Mouse (Mus musculus) ovary, adult 10 weeks (tissue): ENCODE results near the gene Grwd1. TPM values are rescaled to one million over a fixed set of nuclear protein-coding genes. Genes with fewer than 3 reads are reported as not detected.

Experiments
- polyA plus RNA-seq: library from polyadenylated mRNA; stranded (reverse); fragments of 350-450 nt; fragmentation: Illumina TruSeq; extraction: RNeasy Lipid Tissue Mini Kit (QIAGEN cat#74804); gene quantifications from one replicate; pipeline ENCODE4 v1.2.3, GENCODE M21; 2014

Grwd1 gene
- 0.86 TPM for polyA plus RNA-seq

DNA sequence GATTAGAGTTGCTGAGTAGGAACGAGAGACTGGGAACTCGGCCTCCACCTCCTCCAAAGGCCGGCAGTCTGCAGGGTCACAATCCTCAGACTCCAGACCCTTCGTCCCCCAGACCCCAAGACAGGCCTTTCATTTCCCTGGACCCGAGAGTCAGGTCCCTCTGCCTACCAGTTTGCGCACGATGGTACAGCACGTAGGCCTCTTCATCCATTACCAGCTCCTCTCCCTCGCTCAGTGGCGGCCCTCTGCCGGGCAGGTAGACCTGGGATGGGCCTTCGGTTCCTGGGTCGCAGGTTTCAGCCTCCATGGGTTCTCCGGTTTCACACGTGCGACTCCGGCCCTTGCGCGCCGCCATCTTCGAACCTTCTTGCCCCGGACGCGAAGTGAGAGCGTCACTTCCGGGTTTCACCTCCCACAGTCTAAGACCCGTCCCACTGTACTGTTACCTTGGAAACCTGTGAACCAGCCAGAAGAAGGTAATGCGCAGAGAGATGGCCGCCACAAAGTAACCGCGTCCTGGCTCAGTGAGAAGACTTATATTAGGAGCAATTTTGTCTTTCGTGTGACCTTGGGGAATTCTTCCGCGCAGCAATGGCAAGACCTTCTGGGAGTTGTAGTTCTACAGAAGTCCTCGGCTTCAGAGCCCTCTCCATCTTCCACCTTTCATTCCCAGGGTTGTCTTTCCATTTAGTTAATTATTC is at the start of gene Grwd1:
TSS of gene Grwd1 (minus strand) at position 518 of the 701 bp plus-strand sequence.

DNA sequence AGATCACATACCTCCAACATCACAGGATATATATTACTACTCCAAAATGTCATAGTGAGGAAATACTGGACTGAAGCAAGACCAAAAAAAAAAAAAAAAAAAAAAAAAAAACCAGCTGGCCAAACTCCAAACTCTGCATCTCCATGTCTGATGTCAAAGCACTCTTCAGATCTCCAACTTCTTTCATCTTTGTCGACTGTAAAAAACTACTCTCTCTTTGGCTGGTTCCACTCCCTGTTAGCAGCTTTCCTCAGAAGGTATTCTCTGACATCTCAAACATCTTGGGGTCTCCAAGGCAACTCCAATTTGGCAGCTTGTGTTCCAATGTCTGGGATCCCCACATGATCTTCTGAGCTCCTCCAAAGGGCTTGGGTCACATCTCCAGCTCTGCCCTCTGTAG is 47.5 kb upstream of the Grwd1 start, which contains the start of gene Grin2d:
TSS of gene Grin2d (minus strand) at position 101 of the 400 bp plus-strand sequence.

GRCm38 (mm10) chr7:45872624-45873023 is 41.9 kb upstream of the Grwd1 start, which contains the start of gene Kdelr1:
TSS of gene Kdelr1 (plus strand) at chr7:45872772.

GRCm38 (mm10) chr7:45824598-45824997 is 6.1 kb downstream of the Grwd1 start, which contains the start of gene Kcnj14:
TSS of gene Kcnj14 (minus strand) at chr7:45824782.

GRCm38 (mm10) chr7:45813787-45814779 is 16.7 kb downstream of the Grwd1 start, which contains the start of gene Cyth2:
TSS of gene Cyth2 (minus strand) at chr7:45814581.

DNA sequence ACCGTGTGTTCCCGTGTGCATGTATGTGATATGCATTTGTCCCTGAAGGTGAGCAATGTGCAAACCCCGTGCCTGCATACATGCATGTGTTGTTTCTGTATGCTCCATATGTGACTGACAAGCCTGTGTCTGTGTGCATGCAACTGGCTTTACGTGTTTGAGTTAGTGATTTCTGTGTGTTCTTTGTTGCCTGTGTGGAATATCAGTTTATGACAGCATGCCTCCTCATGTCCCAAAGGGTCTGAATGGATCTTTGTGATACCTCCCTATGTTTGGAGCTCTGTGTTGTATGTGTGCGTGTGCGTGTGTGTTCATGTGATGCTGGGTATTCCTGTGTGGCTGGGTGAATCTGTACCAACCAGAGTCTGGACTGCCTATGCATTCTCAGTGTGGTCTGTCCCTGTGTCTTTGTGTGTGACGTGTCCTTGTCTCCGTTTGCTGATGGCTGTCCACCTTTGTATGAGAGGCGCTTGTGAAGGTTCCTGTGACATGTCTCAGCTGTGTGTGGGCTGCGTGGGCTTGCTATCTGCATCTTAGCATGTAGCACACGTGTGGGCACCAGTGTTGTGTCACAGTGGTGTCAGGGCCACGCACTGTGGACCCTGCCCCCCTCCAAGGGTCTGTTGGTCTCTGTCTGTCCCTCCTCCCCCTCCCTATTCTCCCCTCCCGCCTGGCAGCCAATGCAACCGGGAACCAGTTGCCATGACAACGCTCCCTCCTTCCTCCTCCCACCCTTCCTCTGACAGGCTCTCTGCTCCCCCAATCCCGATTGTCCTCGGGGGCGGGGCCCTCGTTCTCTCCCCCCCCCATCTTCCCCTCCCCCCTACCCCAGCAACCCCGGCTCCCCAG is 46.0 kb downstream of the Grwd1 start, which contains the start of gene Sult2b1:
TSS of gene Sult2b1 (minus strand) at position 146 of the 849 bp plus-strand sequence.

GRCm38 (mm10) chr7:45783511-45784091 is 47.1 kb downstream of the Grwd1 start, which contains the start of gene Lmtk3:
TSS of gene Lmtk3 (plus strand) at chr7:45783738.

Other genes with a start within 250 kb of the Grwd1 start
- not detected for gene Fgf21, start 215.5 kb downstream of the Grwd1 start, polyA plus RNA-seq
- gene Fut1, start 213.7 kb downstream of the Grwd1 start, polyA plus RNA-seq, result not detected
- gene Izumo1, start 209.1 kb downstream of the Grwd1 start, polyA plus RNA-seq, result not detected
- gene Rasip1, start 203.5 kb downstream of the Grwd1 start, polyA plus RNA-seq, result not detected
- 0.51 TPM for gene Mamstr, start 191.0 kb downstream of the Grwd1 start, polyA plus RNA-seq
- 0.94 TPM for gene Fut2, start 164.6 kb downstream of the Grwd1 start, polyA plus RNA-seq
- gene Ntn5, start 146.9 kb downstream of the Grwd1 start, polyA plus RNA-seq, result not detected
- not detected for gene Sec1, start 136.5 kb downstream of the Grwd1 start, polyA plus RNA-seq
- not detected for gene Car11, start 131.1 kb downstream of the Grwd1 start, polyA plus RNA-seq
- 10.6 TPM for gene Dbp, start 125.9 kb downstream of the Grwd1 start, polyA plus RNA-seq
- 1.6 TPM for gene Rpl18, start 115.5 kb downstream of the Grwd1 start, polyA plus RNA-seq
- 0.40 TPM for gene Sphk2, start 112.9 kb downstream of the Grwd1 start, polyA plus RNA-seq
- not detected for gene Fam83e, start 109.7 kb downstream of the Grwd1 start, polyA plus RNA-seq
- gene Spaca4, start 105.1 kb downstream of the Grwd1 start, polyA plus RNA-seq, result not detected
- gene Lmtk3, start 47.2 kb downstream of the Grwd1 start, polyA plus RNA-seq, result not detected
- not detected for gene Sult2b1, start 46.3 kb downstream of the Grwd1 start, polyA plus RNA-seq
- gene Cyth2, start 16.4 kb downstream of the Grwd1 start, polyA plus RNA-seq, result 14.9 TPM
- gene Kcnj14, start 6.2 kb downstream of the Grwd1 start, polyA plus RNA-seq, result not detected
- gene Kdelr1, start 41.8 kb upstream of the Grwd1 start, polyA plus RNA-seq, result 81.7 TPM
- not detected for gene Grin2d, start 47.4 kb upstream of the Grwd1 start, polyA plus RNA-seq
- gene Syngr4, start 65.8 kb upstream of the Grwd1 start, polyA plus RNA-seq, result not detected
- 0.46 TPM for gene Tmem143, start 66.0 kb upstream of the Grwd1 start, polyA plus RNA-seq
- 2.5 TPM for gene Emp3, start 90.5 kb upstream of the Grwd1 start, polyA plus RNA-seq
- gene Ccdc114, start 93.1 kb upstream of the Grwd1 start, polyA plus RNA-seq, result 1.1 TPM
- not detected for gene Abcc6, start 199.4 kb upstream of the Grwd1 start, polyA plus RNA-seq
- 4.2 TPM for gene Nomo1, start 202.8 kb upstream of the Grwd1 start, polyA plus RNA-seq